Mouse (Mus musculus) lung, adult 2 months (tissue): ENCODE measurements around the gene Irak3. TPM values are rescaled to one million over a fixed set of nuclear protein-coding genes. Genes with fewer than 3 reads are reported as not detected.

Experiments
- DNase-seq: peaks from one replicate; pipeline ENCODE4 v3.0.0; 2022
- H3K4me1 ChIP-seq: fragments of 200-500 bp; 2 replicates; pipeline ENCODE4 v1.6.1; 2011; ENCODE audit warnings: low read length; ENCODE audit not compliant: control insufficient read depth, insufficient read depth
- H3K4me3 ChIP-seq: fragments of 200-500 bp; replicated peaks from 2 replicates; pipeline ENCODE3; 2011; ENCODE audit warnings: low read depth, mild to moderate bottlenecking, control low read depth, low read length; ENCODE audit errors: extremely low read depth
- CTCF ChIP-seq: fragments of 200-500 bp; IDR thresholded peaks from 2 replicates; pipeline ENCODE4 v1.5.1; 2011; ENCODE audit warnings: mild to moderate bottlenecking, low read length, control low read depth; ENCODE audit not compliant: insufficient read depth
- POLR2A ChIP-seq: fragments of 200-500 bp; IDR thresholded peaks from 2 replicates; pipeline ENCODE4 v1.6.1; 2011; ENCODE audit warnings: low read depth, mild to moderate bottlenecking, control low read depth, low read length, borderline replicate concordance; ENCODE audit errors: extremely low read depth
- WGBS: fragments of 180-500 bp; shearing (Covaris S2); methylation state at CpG from one replicate; pipeline ENCODE4 v1.1.7; 2018; 5-methylcytosine and 5-hydroxymethylcytosine counted together
- polyA plus RNA-seq: library from polyadenylated mRNA; depleted of rRNA; stranded (reverse); fragments of >200 nt; gene quantifications from 2 replicates; pipeline ENCODE4 v1.2.3, GENCODE M21; 2012

Irak3 gene
- polyA plus RNA-seq, 1 experiment = 4.3 TPM

- no peak for TF ChIP-seq CTCF
- TF ChIP-seq POLR2A = no peak
- H3K4me3 ChIP-seq = no peak overlapping the region
- 36% methylated on average over 10 of the region's 10 CpGs for WGBS
- no peaks in the 10 kb centered on the region for H3K4me1 ChIP-seq
- DNase-seq = no peak
Measured at GRCm38 (mm10) chr10:120169064-120169463, 32.9 kb downstream of the Irak3 start.

- no peaks in the 10 kb centered on the region for H3K4me1 ChIP-seq
- TF ChIP-seq CTCF (no peak), POLR2A (no peak)
- H3K4me3 ChIP-seq = no peak overlapping the region
- DNase-seq = no peak
- 83% methylated on average over 1 of the region's 1 CpGs for WGBS
Measured at GRCm38 (mm10) chr10:120168070-120168469, 33.9 kb downstream of the Irak3 start.

- WGBS = 92% methylated on average over 17 of the region's 17 CpGs
- Histone ChIP-seq H3K4me3 (no peak overlapping the region), H3K4me1 (no peaks in the 10 kb centered on the region)
- no peak for DNase-seq
- no peak for TF ChIP-seq POLR2A
- TF ChIP-seq CTCF = no peak
Measured at GRCm38 (mm10) chr10:120165793-120166503, 36.0 kb downstream of the Irak3 start.

- no peak overlapping the region for H3K4me3 ChIP-seq
- no peak for TF ChIP-seq CTCF
- TF ChIP-seq POLR2A = no peak
- DNase-seq = no peak
- no peaks in the 10 kb centered on the region for H3K4me1 ChIP-seq
- WGBS = 87% methylated on average over 19 of the region's 19 CpGs
Measured at GRCm38 (mm10) chr10:120164931-120165792, 36.8 kb downstream of the Irak3 start.

GRCm38 (mm10) chr10:120163490-120163889 is 38.4 kb downstream of the Irak3 start:
- TF ChIP-seq CTCF = no peak
- TF ChIP-seq POLR2A = no peak
- no peak for DNase-seq

GRCm38 (mm10) chr10:120162840-120163239 is 39.1 kb downstream of the Irak3 start:
- H3K4me1 ChIP-seq = no peaks in the 10 kb centered on the region
- no peak for TF ChIP-seq CTCF
- TF ChIP-seq POLR2A = no peak
- no peak for DNase-seq
- 82% methylated on average over 10 of the region's 10 CpGs for WGBS
- no peak overlapping the region for H3K4me3 ChIP-seq

More at GRCm38 (mm10) chr10:120163490-120163889, 38.4 kb downstream of the Irak3 start:
- no peak overlapping the region for H3K4me3 ChIP-seq
- H3K4me1 ChIP-seq = no peaks in the 10 kb centered on the region
- 80% methylated on average over 7 of the region's 7 CpGs for WGBS

- TF ChIP-seq POLR2A (no peak), CTCF (no peak)
- 85% methylated on average over 9 of the region's 9 CpGs for WGBS
- no peak for DNase-seq
Measured at GRCm38 (mm10) chr10:120160533-120160932, 41.4 kb downstream of the Irak3 start.

GRCm38 (mm10) chr10:120153911-120154310 is 48.0 kb downstream of the Irak3 start:
- Histone ChIP-seq H3K4me1 (no peaks in the 10 kb centered on the region), H3K4me3 (no peak overlapping the region)
- 89% methylated on average over 2 of the region's 2 CpGs for WGBS
- TF ChIP-seq POLR2A (no peak), CTCF (no peak)
- no peak for DNase-seq

More at GRCm38 (mm10) chr10:120160533-120160932, 41.4 kb downstream of the Irak3 start:
- no peaks in the 10 kb centered on the region for H3K4me1 ChIP-seq
- no peak overlapping the region for H3K4me3 ChIP-seq

GRCm38 (mm10) chr10:120151672-120152071 is 50.3 kb downstream of the Irak3 start:
- WGBS = 89% methylated on average over 7 of the region's 7 CpGs
- no peaks in the 10 kb centered on the region for H3K4me1 ChIP-seq
- H3K4me3 ChIP-seq = no peak overlapping the region
- DNase-seq = no peak
- TF ChIP-seq POLR2A = no peak
- no peak for TF ChIP-seq CTCF
